Mouse (Mus musculus): ENCODE results near the gene Bpifa5.

Bpifa5 gene

DNA sequence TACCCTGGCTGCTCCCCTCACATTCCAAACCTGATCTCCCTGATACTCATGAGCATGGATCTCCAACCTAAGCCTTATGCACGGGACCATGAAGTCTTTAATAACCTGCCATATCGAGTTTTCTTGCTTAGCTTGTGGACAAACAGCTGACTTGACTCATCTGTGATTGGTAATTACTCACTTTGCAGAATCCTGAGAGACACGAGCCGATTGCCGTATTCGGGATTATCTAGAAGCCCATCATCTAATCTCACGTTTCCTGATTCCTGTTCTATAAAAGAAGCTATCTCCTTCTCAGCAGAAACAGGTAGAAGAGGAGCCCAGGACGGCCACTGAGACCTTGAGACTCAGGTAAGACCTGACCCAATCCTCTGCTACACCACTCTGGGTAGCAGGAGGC is at the start of gene Bpifa5:
Gene Bpifa5 (plus strand): TSS at position 301 of the 400 bp plus-strand sequence.
- in situ Hi-C loops (cut with MboI, MseI) = no loop called here

DNA sequence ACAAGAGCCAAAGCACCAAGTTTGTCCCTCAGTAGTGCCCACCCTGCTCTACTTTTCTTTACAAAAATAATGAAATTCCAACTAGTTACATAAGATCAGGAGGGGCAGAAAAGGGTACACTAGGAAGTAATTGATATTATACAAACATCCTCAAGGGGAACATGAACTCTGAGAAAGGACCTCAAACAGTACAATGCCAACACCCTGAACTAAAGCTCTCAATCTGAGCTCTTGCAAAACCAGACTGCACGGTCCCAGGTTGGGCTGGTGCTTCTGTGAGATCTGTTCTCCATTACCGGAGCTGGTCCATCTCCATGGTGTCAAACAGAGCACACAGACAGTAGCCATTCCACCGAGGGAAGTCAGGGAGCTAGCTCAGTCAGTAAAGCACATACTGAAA is 45.0 kb upstream of the Bpifa5 start:
- in situ Hi-C loops (cut with MboI, MseI) = no loop called here

GRCm38 (mm10) chr2:154130120-154130519 is 32.3 kb upstream of the Bpifa5 start, which contains the start of gene Bpifa3:
Gene Bpifa3 (plus strand): TSS chr2:154130336.
- in situ Hi-C loops (cut with MboI, MseI) = loop anchor here in 1 of 2 experiments (10.0 kb wide), 1 partner anchor 1505 kb away; the partner anchor contains the start of genes Defb25 and Rem1

DNA sequence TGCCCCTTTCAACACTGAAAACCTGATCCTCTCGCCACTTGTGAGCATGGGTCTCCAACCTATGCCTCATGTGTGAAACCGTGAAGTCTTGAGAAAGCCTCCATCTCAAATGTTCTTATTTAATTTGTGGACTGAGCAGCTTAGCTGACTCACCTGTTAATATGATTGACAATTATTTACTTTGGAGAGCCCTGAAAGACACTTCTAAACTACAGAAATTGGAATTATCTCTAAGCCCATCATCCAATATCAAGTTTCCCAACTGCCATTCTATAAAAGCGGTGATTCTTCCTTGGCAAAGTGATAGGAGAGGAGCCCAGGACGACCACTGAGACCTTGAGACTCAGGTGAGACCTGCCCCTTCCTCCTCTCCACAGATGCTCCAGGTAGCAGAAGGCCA is 19.8 kb upstream of the Bpifa5 start, which contains the start of gene Bpifa1:
Gene Bpifa1 (plus strand): TSS at position 301 of the 400 bp plus-strand sequence.
- in situ Hi-C loops (cut with MboI, MseI) = no loop called here

- in situ Hi-C loops (cut with MboI, MseI) = no loop called here
These were observed 18.7 kb upstream of the Bpifa5 start for GRCm38 (mm10) chr2:154143735-154144134.

DNA sequence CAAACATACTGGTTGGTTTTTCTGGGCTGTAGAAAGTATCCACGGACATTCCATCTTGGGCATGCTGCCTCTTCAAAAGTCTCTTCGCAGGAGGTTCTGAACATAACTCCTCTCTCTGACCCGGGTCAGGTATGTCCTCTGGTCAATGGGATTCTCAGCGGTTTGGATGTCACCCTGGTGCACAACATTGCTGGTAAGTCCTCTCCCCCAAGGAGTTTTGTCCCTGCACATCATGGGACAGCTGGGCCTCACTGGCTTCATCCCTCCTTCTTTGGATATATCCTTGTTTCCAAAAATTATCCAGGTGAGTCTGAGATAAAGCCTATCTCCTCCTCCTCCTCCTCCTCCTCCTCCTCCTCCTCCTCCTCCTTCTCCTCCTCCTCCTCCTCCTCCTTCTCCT is 14.9 kb upstream of the Bpifa5 start:
- in situ Hi-C loops (cut with MboI, MseI) = no loop called here

GRCm38 (mm10) chr2:154158433-154158832 is 4.0 kb upstream of the Bpifa5 start:
- in situ Hi-C loops (cut with MboI, MseI) = no loop called here

- in situ Hi-C loops (cut with MboI, MseI) = no loop called here
These were observed 899 bp downstream of the Bpifa5 start for GRCm38 (mm10) chr2:154163306-154163705.

DNA sequence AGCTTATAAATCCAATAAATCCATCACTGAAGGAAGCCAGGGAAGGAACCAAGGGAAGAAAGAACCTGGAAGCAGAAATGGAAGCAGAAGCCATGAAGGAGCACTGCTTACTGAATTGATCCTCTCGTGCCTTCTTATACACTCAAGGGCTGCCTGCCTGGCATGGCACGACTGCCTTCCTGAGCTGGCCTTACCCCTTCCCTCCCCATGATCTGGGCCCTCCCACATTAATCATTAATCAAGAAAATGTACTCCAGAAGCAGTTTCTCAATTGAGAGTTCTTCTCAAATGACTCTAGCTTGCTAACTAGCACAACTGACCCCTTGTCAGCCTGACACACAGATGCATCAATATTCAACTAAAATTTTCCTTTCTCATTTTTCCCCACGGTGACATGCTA is 6.8 kb downstream of the Bpifa5 start:
- in situ Hi-C loops (cut with MboI, MseI) = no loop called here

GRCm38 (mm10) chr2:154171621-154172020 is 9.2 kb downstream of the Bpifa5 start:
- in situ Hi-C loops (cut with MboI, MseI) = no loop called here

DNA sequence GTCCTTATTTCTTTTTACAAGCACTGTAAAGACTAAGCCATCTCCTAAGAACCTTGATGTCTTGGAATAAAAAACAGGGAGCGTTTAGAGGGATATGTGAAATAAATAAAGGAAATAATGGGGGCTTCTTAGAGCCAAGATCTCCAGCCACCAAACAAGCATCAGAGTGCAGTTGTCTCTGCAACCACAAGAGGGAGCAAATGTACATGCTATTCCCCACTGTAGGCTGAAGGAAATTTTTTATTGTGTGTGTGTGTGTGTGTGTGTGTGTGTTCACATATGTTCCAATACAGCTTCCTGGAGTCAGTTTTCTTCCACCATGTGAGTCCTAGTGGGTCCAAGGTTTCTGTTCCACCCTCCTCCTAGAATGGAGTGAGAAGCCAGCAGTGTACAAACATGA is 10.9 kb downstream of the Bpifa5 start:
- in situ Hi-C loops (cut with MboI, MseI) = no loop called here

DNA sequence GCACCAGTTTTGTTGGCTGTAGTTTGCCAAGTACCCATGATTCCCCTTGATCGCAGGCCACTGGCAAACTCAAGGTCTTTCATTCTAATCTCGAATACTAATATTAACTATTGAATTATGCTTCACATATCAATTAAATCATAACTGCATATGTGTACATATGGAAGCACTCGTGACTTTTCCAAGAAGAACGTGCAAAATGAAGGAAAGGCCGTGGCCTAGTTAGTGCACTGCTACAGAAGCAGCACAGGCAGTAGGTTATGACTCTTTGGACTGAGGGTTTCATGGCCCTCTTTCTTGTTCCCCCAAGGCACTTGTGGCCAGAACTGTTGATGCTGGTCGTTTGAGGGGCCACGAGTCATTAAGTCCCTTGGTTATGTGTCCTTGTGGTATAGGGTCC is 19.5 kb downstream of the Bpifa5 start:
- in situ Hi-C loops (cut with MboI, MseI) = loop anchor here in 1 of 2 experiments (25.0 kb wide), 1 partner anchor 645 kb away; the partner anchor contains the start of gene Nol4l

DNA sequence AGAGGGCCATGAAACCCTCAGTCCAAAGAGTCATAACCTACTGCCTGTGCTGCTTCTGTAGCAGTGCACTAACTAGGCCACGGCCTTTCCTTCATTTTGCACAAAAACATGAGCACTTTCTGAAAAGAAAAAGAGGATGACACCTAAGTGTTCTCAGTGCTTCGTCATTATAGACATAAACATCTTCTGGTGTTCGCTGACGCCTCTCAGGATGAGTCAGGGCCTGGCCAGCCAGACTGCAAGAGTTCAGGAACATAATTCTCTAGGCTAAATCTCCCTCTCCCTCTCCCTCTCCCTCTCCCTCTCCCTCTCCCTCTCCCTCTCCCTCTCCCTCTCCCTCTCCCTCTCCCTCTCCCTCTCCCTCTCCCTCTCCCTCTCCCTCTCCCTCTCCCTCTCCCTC is 20.7 kb downstream of the Bpifa5 start:
- in situ Hi-C loops (cut with MboI, MseI) = loop anchor here in 1 of 2 experiments (25.0 kb wide), 1 partner anchor 646 kb away; the partner anchor contains the start of gene Nol4l

DNA sequence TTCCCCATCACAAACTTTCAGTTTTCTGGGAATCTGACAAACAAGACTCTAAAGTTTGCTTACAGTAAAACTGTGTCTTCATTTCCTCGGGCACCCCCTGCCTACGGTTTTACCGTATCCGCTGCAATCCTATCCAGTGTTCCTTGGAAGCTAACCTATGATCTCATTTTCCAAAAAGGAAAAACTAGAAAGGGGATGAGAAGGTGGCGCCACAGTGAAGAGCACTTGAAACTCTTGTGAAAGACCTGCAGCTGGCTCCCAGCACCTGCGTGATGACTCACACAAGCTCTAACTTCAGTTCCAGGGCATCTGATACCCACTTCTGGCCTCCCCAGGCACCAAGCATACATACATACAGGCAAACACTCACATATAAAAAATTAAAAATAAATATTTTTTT is 22.9 kb downstream of the Bpifa5 start:
- in situ Hi-C loops (cut with MboI, MseI) = loop anchor here in 1 of 2 experiments (25.0 kb wide), 1 partner anchor 648 kb away; the partner anchor contains the start of gene Nol4l

DNA sequence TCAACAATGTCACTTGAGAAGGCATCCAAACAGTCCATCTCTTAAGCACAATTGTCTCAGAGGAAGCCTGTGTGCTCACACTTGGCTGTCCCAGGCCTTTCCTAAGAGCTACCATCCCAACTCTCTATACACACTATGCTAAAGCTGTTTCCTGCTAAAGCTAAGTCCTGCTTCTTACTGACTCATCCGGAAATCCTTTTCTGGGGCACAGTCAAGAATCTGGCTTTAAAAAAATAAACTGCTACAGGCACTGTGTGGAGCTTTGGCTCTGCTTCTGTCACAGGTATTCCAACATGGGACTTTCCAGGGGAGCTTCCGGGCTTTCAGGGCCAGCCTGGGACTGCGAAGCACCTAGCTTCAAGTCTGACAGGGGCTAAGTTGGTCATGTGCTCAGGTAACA is 23.3 kb downstream of the Bpifa5 start:
- in situ Hi-C loops (cut with MboI, MseI) = loop anchor here in 1 of 2 experiments (25.0 kb wide), 1 partner anchor 648 kb away; the partner anchor contains the start of gene Nol4l

DNA sequence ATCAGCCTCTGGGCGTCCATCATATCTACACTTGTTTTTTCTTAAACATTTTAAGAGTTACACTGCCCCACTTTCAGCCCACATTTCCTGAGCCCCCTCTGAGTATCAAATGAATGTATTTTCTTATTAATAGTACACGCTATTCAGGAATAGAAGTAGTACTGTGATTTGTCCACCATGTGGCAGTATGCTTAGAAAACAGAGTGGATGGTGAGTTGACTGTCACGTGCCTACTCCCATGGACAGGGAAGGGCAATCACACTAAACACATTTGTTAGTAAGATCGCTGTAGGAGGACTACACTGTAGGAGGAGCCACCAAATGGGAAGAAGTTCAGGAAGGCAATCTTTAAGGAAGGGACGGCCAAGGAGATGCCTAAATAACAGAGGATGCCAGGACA is 25.1 kb downstream of the Bpifa5 start:
- in situ Hi-C loops (cut with MboI, MseI) = loop anchor here in 1 of 2 experiments (25.0 kb wide), 1 partner anchor 650 kb away; the partner anchor contains the start of gene Nol4l

DNA sequence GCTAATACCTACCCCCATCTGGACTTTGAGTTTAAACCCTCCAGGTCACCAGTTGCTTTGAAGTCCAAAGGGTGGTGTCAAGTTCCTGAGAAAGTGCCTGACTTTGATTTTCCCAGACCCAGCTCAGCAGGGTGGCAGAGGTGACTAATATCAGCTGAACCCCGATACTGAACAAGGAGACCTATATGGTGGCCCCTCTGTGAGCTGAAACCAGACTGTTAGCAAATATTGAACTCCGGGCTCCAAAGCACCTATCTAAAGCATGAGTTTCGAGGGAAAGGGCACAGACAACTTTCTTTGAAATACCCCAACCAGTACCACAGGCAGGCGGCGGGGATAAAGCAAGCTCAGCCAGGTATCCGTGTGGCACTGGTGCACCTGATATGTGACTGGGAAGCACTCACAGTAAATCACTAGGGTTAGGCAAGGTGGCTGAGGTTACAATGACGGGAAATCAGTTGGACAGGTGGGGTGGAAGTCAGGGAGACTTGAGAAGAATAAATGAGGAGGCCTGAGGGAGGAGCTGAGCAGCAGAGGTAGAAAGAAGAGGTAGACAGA is 27.5 kb downstream of the Bpifa5 start:
- in situ Hi-C loops (cut with MboI, MseI) = loop anchor here in 1 of 2 experiments (25.0 kb wide), 1 partner anchor 653 kb away; the partner anchor contains the start of gene Nol4l

DNA sequence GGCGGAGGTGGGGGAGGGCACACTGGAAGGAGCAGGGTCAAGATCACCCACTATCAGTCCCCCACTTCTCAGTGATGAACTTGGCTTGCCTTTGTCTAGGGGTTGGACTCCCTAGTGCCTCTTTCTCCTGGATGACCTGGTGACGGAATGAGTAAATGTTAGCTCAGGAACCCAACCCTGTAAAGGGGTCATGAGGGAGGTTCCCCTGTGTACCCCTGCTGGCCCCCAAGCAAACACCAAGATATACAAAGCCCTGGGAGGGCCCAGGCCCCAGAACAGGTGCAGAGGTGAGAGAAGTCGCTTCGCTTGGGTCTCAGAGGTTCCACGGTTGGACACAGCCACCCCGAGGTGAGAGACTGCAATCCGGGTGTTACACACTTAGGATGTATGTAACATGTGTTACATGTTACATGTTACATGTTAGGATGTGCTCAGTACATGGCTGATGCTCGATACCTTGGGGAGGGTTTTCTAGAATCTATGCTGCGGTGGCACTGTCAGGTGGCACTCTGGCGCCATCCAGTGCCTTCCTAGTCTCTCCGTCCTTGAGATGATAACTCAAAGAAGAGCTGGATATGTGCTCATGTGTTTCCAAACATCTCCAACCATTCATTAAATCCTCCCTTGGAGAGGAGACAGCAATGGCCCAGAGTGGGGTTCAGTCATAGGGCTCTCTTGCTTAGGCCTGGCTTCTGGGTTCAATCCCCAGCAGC is 28.3 kb downstream of the Bpifa5 start, which contains the start of gene Bpifb1:
Gene Bpifb1 (plus strand): TSS at position 273 of the 713 bp plus-strand sequence.
- in situ Hi-C loops (cut with MboI, MseI) = loop anchor here in 1 of 2 experiments (25.0 kb wide), 1 partner anchor 653 kb away; the partner anchor contains the start of gene Nol4l

GRCm38 (mm10) chr2:154192141-154192540 is 29.7 kb downstream of the Bpifa5 start:
- in situ Hi-C loops (cut with MboI, MseI) = loop anchor here in 1 of 2 experiments (25.0 kb wide), 1 partner anchor 655 kb away; the partner anchor contains the start of gene Nol4l

DNA sequence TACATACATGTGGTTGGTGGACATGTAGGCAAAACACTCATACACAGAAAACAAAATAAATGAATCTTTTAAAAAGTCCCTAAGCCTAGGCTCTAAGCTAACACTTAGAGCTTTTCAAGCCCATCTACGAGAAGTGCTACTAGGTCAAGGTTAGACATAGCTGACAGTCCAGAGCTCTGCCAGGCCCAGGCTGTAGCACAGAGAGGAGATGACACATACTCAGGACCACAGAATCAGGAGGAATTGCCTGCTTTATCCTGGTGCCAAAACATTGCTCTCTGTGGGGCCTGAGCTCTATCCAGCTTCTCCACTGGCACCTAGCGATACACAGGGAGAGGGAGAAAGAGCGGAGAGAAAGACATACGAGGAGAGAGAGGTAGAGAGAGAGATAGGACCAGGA is 30.7 kb downstream of the Bpifa5 start:
- in situ Hi-C loops (cut with MboI, MseI) = loop anchor here in 1 of 2 experiments (25.0 kb wide), 1 partner anchor 656 kb away; the partner anchor contains the start of gene Nol4l

GRCm38 (mm10) chr2:154193994-154194504 is 31.6 kb downstream of the Bpifa5 start:
- in situ Hi-C loops (cut with MboI, MseI) = loop anchor here in 1 of 2 experiments (25.0 kb wide), 1 partner anchor 657 kb away; the partner anchor contains the start of gene Nol4l

DNA sequence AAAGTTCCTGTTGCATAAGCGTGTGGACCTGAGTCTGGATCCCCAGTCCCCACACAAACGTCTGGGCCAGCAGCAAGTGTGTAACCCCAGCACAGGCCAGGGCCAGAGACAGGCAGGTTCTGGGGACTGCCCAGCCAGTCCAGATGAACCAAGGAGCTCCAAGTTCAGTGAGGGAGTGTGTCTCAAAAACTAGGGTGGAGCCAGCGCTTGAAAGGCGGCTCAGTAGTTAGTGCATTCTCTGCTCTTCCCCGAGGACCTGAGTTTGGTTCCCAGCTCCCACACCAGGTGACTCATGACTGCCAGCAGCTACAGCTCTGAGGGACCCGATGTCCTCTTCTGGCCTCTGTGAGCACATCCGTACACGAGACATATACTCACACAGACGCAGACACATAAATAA is 34.6 kb downstream of the Bpifa5 start:
- in situ Hi-C loops (cut with MboI, MseI) = loop anchor here in 1 of 2 experiments (25.0 kb wide), 1 partner anchor 660 kb away; the partner anchor contains the start of gene Nol4l
